Mouse (Mus musculus) naive thymus-derived CD4-positive, alpha-beta T cell, adult 5 months (primary cell): Measurements from ENCODE around the gene Nupl1. TPM values are rescaled to one million over a fixed set of nuclear protein-coding genes. Genes with fewer than 3 reads are reported as not detected.

Experiments used
- polyA plus RNA-seq: library from polyadenylated mRNA; unstranded; fragments of 100-300 nt; shearing (Covaris generic); gene quantifications from one replicate; pipeline ENCODE4 v1.2.1, GENCODE M21; 2017

Gene Nupl1
- not detected for polyA plus RNA-seq

DNA sequence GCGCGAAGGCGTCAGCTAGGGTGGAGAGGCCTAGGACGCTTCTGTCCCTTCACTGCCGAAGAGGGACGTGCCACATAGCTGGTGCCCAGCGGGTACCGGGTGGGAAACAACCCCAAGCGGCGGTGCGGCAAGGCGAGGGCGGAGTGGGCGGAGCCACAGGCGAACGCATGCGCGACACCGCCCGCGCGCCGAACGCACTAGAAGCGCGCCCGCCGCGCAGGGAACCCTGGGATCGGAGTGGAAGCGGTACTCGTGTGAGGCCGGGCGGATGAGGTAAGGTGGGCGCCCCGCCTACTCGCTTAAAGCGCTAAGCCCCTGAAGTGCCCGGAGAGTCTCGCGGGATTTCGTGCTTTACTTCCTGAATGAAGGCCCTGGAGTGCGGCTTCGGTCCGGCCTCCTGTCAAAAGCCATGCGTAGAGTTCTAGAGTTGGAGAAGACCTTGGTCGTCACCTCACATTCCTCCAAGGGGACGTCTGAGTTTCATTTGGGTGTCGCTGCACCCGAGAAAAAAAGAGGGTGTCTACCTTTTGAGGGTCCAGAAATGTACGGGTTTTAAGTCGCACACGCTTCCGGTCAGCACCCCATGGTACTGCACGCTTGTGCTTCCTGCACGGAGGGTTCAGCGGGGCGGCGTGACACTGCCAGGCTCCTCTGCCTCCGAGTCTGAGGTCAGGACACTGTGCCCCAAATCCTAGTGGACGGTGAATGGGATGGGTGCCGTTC, at the start of gene Nupl1, which contains the start of gene Gm49336:
Nupl1 (minus strand) TSS at position 151 of the 723 bp plus-strand sequence.
Gm49336 (minus strand) TSS at position 227 of the 723 bp plus-strand sequence.

DNA sequence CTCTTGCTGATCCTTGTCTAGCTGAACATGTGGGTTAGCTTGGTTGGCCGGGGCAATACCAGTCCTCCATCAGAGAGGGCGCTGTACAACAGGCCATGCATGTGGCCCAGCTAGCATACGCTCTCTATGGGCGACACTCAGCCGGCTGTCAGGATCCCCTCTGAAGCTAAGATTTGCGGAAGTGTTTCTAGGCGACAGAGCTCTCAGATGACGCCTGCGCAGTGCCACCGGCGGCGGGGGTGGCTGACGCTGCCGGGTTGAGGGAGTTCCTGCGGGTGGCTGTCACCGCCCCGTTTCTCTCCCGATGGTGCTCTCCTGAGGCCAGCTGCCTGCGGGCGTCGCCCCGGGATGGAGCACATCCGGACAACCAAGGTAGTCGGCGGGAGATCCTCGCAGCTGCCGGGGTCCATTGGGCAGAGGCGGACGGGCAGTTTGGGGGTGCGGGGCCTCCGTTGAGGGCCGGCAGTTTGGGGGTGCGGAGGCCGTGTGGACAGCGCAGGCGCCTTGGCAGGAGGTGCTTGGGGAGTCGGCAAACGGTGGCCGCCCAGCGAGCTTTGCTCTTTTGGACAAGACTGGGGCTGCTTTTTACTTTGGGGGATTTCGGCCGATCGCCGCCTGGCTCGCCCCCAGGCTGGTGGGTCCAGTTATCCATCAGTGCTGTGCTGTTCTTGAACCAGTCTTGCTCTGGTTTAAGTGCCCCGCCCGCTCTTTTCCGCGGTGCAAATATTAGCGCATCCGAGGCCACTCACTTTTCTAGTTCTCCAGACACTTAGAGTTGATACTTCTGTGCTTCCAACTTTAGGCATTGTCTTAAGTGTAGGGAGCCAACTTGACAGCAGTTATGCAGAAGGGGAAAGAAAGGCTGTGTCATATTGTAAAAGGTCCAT, 14.0 kb upstream of the Nupl1 start, which contains the start of gene Mtmr6:
Mtmr6 (plus strand) TSS at position 239 of the 887 bp plus-strand sequence.

DNA sequence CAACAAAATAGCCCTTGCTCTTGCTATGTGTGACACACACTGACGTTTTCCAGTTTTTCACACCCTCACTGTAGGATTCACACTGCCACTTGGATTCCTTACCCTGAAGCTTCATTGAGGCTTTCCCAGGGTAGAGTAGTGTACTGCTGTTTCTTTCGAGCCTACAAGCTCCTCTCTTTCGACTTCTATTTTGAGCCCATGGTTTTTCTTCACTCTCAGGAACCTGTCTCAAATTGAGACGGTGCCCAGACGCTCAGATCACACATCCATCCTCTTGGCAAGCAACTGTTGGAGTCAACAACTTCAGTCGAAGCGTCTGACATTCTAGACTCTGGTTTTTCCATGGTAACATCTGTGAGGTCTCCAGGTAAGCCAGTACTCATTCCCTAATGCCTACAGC, 54.3 kb downstream of the Nupl1 start, which contains the start of gene Atp8a2:
Atp8a2 (minus strand) TSS at position 296 of the 400 bp plus-strand sequence.

Other genes starting within 250 kb of the Nupl1 start
- 3.2 TPM for gene Atp8a2, start 54.3 kb downstream of the Nupl1 start, polyA plus RNA-seq
- 53.6 TPM for gene Gm49336, start 76 bp upstream of the Nupl1 start, polyA plus RNA-seq
- gene Mtmr6, start 13.8 kb upstream of the Nupl1 start, polyA plus RNA-seq, result 81.6 TPM
- gene Amer2, start 121.8 kb upstream of the Nupl1 start, polyA plus RNA-seq, result not detected